Comparison of ENCODE assay signal across 19 mouse cellular contexts in the genomic region with DNA sequence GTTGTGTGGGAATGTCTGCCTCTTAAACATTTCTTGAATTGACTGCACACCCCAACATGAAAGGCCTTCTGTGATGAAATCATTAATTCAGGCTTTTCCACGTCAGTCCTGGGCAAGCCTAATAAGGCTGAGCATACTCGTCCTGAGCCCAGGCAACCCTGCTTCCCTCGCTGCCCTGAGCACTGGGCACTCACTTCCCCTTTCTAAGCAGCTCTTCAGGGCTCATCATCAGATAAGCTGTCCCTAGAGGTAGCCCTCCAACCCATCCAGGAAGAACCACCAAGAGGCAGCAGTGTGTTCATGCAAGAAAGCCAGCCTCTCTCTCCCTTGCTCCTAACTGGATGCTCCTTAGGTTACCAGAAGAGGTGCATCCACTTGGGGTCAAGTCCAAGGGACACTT. TPM values are rescaled to one million over a fixed set of nuclear protein-coding genes. Genes with fewer than 3 reads are reported as not detected.
DNase-seq lines count a peak whose midpoint lies in the region; ATAC-seq and TF ChIP-seq lines count a peak whose summit lies in the region.
"Had no signal": no experiment of that assay in that cellular context is flagged by ENCODE, and none has a peak within 500 bp of the region (broad histone marks: within the 10 kb centered on the region; RNA-seq: fewer than 3 reads in every experiment).

No protein-coding gene starts in this region.

- 0 out of 2 replicates have a peak, but pooled peaks have one; percentile 1 for ATAC-seq in frontal cortex, adult (ENCODE audit: low TSS enrichment)
- peak; percentile 71 for ATAC-seq in megakaryocyte progenitor cell, adult 5-6 weeks (replicated peaks; ENCODE audit: poor library complexity)
- ATAC-seq: forebrain, embryonic 16.5 days; inflammation-experienced regulatory T-cells, adult 6 months; intestine, postnatal 0 days; Patski had no signal

- no peak overlapping the region for H3K4me3 ChIP-seq in left cerebral cortex, adult 2 months
- H3K4me3 ChIP-seq: embryonic facial prominence, embryonic 13.5 days; forebrain, embryonic 12.5 days; heart, embryonic 12.5 days; hindbrain, embryonic 15.5 days had no signal

- no peak for DNase-seq in frontal cortex, postnatal 36 days (ENCODE audit: low spot score in 2 of 2)
- no peak for DNase-seq in left cerebral cortex, adult 2 months (ENCODE audit: extremely low spot score in 1 of 2, low spot score in 2 of 2)
- no peak for DNase-seq in left cerebral cortex, postnatal 4 days
- no peak for DNase-seq in testis, postnatal 14 days (ENCODE audit: low spot score)
- no peak for DNase-seq in thymus, postnatal 4 days
- DNase-seq: adrenal gland, adult 8-10 months; adrenal gland, postnatal 36 days; cerebellum, adult 8-10 months; gastrocnemius, postnatal 10 days had no signal

- peak overlapping the region; percentile 92 for H3K27ac ChIP-seq in left cerebral cortex, adult 2 months
- H3K27ac ChIP-seq: embryonic facial prominence, embryonic 13.5 days; forebrain, embryonic 12.5 days; hindbrain, embryonic 15.5 days had no signal

- intact Hi-C loops in left cerebral cortex, adult 2 months (cut with DNase I) = no loop called here
- intact Hi-C loops in left cerebral cortex, postnatal 4 days (cut with DNase I) = no loop called here

- no peak for TF ChIP-seq CTCF in left cerebral cortex, adult 2 months (IDR thresholded peaks at IDR 0.05)

RNA-seq across cellular contexts. Expression of gene Ttc7b, which starts 27.9 kb away (rescaled TPM):
- total RNA-seq in left cerebral cortex, adult 2 months (2021) = 100 to 1,000 TPM; 242 to 253 TPM
- total RNA-seq in left cerebral cortex, postnatal 4 days (2021) = 10 to 100 TPM; 78.9 to 85.6 TPM
- 24.3 and 28.8 TPM in 2 replicates for total RNA-seq in megakaryocyte progenitor cell, adult 5-6 weeks (2015)
- 13.3 and 16.5 TPM in 2 replicates for total RNA-seq in megakaryocyte progenitor cell, adult 5-6 weeks (2017)
